Mouse (Mus musculus): ENCODE measurements around the gene Plekhd1.
A peak's percentile ranks its signal among the peaks of the same experiment; 100 is the strongest.

Plekhd1 gene

DNA sequence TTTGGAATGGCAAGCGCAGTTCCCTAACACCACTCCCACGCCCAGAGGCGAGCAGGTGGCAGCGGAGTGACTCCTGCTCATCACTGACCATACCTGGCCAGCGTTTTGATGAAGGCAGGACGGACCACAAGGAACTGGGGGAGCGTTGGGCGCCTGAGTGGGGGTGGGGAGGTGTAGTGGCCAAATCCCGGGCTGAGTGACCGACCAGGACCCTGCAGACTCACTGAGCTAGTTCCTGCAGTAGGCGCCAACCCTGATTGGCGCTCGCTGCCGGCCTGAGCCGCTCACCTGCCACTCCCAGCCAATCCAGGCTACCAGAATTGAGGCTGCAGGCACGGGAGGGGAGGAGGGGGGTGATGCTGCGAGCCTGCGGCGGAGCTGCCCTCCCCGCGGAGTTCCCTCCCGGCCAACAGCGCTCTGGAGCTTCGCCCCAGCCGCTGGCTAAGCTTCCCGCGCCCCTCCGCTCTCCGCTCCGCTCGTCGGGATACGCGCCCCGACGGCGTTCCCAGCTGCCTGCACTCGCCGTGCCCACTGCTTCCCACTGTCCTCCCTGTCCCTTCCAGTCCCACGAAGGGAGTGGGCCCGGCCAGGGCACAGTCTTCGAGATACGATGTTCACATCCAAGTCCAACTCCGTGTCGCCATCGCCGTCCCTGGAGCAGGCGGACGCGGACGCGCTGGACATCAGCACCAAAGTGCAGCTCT lies at the start of gene Plekhd1:
Gene Plekhd1, plus strand, starts transcription at position 323 of the 704 bp plus-strand sequence.
- DNase-seq (ENCODE audit: extremely low read depth, insufficient read length, low spot score) = no peak

DNA sequence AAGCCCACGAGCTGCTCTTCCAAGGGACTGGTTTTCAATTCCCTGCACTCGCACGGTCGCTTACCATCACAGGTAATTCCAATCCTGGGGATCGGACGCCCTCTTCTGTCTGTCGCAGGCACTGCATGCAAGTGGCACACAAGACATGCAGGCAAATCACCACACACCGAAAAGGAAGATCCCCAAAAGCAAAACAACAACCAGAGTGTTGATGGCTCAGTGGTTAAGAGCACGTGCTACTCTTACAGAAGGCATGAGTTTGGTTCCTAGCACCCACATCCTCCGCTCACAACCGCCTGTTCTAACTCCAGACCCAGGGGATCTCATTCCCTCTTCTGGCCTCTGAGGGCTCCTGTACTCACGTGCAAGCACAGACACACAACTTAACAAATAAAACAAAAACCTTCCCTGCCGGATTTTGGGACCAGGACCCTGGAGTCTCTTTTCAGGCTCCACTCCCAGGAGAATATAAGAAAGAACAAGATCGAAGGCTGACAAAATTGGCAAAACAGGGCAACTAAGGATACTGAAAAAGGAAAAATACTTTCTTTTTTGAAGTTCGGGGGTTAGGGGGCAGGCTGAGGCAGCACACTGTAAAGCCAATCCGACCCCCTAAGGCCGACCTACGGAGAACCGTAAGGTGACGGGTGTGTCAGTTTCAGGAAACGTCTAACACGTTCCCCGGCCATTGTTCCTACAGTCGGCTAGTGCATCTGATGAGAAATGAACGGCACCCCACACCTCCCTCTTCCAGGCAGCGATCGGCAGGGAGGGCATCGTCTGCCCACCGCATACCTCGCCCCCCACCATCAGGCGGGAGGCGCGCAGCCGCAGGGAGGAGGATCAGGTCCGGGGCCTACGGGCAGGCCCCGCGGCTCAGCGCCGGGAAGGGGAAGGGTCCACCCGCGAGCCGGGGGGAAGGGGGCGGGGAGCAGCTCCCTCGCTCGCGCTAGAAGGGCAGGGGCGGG lies 49.4 kb upstream of the Plekhd1 start:
- peak; percentile 60 for DNase-seq (ENCODE audit: extremely low read depth, insufficient read length, low spot score)

DNA sequence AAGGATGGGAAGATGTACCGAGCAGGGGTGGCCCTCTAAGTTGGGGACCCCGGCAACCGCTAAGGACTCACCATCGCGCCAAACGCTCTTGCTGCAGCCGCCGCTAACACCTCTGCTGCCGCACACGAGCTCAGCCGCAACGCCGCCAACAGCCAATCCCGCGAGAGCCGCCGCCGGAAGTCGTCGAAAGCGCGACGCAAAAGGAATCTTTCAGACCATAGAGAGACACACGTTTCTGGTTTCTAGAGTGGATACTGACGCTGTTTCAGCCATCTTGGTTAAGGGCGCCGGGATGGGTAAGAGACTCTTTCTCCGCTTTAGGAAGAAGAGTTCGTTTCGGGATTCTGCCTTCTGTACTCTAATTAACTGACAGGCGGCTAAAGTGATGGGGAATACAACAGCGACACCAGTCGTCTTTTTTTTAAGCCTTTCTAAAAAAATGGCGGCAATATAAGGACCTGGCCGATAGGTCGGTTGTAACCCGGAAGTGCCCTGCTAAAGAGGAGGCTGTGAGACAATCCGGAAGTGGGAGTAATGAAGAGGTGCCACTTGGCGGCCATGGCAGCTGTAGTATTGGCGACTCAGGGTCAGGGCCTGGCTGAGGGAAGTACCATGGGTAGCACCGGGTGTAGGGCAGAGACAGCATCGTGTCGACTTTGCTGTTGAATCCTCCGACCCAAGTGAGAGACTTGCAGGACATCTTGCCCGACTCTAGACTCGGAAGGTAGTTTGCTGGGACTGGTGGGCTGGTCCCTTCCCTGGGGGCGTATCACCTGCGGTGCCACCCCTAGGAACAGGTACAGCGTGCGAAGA lies 48.5 kb upstream of the Plekhd1 start, which contains the start of the genes Slc39a9 and Erh:
Gene Slc39a9, plus strand, starts transcription at position 191 of the 813 bp plus-strand sequence.
Gene Erh, minus strand, starts transcription at position 649 of the 813 bp plus-strand sequence.
- peak; percentile 93 for DNase-seq (ENCODE audit: extremely low read depth, insufficient read length, low spot score)

DNA sequence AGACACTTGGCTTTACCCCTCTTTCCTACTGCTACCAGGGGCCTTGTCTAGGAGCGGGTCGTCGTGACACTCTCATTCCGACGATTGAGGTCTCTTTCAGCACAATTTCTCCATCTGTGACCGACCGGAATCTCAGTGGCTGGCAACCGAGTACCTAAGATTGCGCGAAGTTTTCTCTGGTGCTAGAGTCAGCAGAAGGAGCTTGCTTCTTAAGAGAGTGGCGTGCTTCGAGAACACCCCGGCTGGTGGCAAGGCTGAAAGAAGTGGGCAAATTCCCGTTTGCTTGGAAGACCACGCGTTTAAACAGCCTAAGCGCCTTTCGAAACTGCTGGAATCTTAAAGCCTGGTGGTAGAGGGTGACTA lies 47.9 kb upstream of the Plekhd1 start:
- DNase-seq (ENCODE audit: extremely low read depth, insufficient read length, low spot score) = no peak

DNA sequence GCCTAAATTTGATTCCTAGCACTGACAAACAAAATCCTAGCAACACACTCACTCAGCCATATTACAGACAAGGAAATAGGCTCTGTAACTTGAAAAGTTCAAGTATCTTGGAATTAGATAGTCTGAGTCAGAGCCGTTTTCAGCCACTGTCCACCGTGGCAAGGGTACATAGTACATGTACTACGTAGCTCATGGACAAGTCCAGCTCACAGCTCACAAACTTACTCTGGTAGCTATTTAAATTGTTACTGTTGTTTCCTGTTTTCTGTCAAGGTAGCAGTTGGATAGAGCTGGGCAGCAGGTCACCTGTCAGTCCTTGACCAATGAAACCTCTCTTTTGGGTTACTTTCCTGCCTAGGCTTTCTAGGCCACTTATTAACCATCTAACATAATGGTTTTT lies 46.0 kb upstream of the Plekhd1 start:
- no peak for DNase-seq (ENCODE audit: extremely low read depth, insufficient read length, low spot score)

DNA sequence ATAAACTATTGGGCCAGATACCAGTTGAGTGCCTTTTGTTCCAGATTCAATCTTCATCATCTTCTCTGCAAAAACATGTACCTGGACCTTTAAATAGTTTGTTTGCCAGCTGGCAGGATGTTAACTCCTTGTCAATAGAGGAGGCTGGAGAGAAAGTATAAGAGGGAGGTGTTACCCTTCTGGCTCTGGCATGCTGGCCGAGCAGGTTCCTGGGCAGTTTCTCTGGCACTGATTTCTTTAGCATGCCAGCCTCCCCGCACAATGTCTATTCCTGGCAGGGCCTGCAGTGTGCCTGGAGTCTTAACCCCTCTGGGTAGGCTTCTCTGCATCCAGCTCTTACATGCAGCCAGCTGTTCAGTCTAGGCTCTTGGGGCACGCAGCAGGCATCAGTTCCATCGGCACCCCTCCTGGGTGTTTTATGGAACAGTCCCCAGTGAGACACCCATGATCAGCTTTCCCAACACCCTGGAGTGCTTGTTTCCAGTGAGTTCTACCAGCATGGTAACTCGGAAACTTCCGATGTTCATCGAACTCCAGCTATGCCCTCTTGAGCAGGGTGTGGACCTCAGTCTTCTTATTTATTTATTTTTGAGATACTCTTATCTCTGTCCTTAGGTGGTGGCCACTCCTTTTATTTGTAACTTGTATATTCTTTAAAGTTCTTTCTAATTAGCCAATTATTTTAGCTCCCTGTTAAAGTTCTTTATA lies 38.3 kb upstream of the Plekhd1 start:
- DNase-seq (ENCODE audit: extremely low read depth, insufficient read length, low spot score) = no peak

DNA sequence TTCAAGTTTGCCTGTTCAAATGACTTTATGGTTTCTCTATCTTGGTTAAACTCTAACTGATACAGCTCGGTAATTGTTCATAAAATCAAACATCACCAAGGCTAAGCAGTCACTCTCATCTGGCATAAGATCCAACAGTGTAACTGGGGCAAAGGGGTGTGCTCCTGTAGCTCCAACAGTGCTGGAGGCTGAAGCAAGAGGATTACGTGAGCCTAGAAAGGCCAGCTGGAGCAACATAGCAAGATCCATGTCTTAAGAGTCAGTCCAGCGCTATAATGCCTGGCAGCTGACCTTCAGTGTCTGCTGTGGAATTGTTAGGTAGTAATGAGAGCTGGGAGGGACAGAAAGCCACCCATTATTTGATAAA lies 37.7 kb upstream of the Plekhd1 start:
- DNase-seq (ENCODE audit: extremely low read depth, insufficient read length, low spot score) = no peak

DNA sequence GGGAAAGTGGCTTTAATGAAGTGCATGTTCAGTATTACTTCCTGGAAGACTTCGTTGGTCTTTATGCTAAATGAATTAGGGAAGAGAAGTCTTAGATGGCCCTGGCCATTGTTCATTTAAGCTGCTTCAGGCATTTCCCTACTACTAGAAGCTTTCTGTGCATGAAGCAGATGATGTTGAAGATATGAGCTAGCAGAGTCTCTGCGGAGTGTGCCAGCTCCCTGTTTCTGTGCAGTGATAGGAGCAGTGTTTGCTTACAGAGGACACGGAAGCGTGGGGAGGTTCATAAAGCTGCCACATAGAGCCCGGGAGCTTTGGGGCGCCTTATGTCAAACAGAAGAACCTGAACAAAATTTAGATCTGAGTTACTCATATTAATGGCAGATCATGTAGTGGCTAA lies 33.7 kb upstream of the Plekhd1 start:
- no peak for DNase-seq (ENCODE audit: extremely low read depth, insufficient read length, low spot score)

DNA sequence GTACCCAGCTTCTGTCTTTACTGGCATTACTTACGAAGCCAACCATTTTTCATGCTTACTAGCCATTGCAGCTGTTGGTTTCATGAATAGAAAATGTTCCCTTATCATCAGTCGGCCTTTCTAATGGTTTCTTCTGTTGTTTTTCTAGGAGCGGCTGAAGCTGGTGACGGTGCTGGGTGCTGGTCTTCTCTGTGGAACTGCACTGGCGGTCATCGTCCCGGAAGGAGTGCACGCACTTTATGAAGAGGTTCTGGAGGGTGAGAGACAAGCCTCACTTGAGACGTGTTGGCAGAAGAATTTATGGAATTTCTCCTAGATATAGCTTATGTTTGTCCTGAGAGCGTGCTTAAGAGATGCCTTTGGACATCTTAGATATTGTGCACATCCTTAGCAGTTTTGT lies 30.1 kb upstream of the Plekhd1 start:
- DNase-seq (ENCODE audit: extremely low read depth, insufficient read length, low spot score) = no peak

DNA sequence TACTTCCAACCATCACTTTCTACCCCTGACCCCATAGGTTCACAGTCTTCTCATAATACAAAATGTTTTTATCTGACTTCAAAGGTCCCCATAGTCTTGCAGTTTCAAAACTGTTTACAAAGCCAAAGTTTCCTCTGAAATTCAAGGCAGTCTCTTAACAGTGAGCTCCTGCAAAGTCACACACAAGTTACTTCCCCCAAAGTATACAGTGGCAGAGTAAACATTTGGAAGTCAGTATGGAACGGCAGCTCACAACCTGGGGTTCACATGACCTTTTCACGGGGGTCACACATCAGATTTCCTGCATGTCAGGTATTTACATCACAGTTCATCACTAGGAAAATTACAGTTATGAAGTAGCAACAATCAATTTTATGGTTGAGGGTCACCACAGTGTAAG lies 28.5 kb upstream of the Plekhd1 start:
- no peak for DNase-seq (ENCODE audit: extremely low read depth, insufficient read length, low spot score)

DNA sequence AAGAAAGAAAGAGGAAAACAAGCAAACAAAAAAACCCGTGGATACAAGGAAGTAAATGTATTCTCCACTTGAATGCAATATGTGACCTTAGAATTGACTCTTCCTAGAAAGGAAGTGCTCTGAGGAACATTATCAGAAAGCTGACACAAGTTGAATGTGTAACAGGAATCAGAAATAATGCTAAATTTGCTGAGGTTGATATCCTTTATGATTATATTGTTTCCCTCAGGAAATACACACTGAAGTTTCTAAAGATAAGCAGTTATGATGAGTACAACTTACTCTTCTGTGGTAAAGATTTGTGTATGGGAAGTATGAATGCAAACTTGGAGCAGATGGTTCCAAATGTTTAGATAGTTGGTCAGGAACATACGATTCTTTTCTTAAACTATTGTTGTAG lies 24.0 kb upstream of the Plekhd1 start:
- no peak for DNase-seq (ENCODE audit: extremely low read depth, insufficient read length, low spot score)

DNA sequence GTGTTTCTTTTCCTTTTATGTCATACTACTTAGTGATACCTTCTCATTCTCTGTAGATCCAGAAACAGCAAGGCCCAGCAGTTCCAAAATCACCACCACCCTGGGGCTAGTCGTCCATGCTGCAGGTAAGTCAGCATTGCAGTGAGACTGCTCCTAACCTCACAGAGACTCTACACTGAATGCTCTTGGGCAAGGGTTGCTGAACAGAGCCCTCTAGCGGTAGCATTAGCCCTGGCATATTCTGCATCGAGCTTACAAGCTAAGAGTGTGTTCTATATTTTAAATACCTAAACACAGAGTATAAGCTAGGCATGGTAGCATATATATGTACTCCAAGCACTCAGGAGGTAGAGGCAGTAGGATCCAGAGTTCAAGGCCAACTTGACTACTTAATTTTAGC lies 19.2 kb upstream of the Plekhd1 start:
- DNase-seq (ENCODE audit: extremely low read depth, insufficient read length, low spot score) = no peak

DNA sequence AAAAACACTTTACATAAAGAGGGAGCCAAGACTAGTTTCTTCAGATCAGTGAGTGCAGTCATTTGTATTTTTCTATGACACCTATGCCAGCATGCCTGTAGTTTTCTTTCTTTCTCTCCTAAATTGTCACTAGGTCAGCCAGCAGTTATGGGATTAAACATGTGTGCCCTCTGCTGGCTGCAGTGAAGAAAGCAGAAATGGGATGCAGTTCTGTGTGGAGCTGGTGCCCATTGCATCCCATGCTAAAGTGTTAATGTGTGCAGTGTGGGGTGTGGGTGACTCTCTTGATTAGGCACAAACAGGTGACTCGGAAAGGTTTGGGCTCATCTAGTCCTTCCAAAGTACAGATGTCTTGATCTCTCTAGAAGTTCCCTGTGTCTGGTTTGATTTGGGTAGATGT lies 11.1 kb upstream of the Plekhd1 start:
- DNase-seq (ENCODE audit: extremely low read depth, insufficient read length, low spot score) = no peak

DNA sequence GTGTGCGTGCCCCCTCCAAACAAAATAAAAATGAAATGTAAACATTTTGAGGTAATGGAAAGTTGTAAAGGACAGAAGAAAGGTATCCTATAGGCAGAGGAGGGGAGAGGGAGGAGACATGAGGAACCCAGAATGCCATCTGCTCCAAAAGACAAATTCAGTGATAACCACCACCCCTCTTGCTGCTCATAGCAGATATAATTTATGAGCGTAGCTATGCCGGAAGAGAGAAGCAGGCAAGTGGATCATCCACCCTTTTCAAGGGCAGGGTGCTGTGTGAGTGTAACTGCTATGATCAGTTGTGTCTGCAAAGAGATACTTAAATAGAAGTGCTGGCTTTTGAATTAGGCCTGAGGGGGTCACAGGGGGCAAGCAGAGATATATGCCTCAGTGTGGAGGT lies 8.8 kb upstream of the Plekhd1 start:
- no peak for DNase-seq (ENCODE audit: extremely low read depth, insufficient read length, low spot score)

DNA sequence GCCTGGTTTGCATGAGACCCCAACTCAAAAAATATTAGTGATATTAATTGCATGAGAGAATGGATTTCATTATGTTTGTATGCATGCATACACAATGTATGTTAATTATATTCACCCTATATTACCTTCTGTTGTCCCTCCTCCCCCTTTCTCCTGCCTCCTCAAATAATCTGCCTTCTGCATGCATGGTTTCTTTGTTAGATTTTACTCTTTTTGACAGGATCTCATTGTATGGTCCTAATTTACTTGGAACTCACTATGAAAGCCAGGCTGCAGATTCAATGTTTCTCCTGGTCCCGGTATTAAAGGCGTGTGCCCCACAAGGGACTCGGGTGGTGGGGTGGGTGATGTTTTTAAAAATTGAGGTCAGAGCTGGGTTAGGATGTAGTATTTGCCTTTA lies 8.1 kb upstream of the Plekhd1 start:
- DNase-seq (ENCODE audit: extremely low read depth, insufficient read length, low spot score) = no peak

DNA sequence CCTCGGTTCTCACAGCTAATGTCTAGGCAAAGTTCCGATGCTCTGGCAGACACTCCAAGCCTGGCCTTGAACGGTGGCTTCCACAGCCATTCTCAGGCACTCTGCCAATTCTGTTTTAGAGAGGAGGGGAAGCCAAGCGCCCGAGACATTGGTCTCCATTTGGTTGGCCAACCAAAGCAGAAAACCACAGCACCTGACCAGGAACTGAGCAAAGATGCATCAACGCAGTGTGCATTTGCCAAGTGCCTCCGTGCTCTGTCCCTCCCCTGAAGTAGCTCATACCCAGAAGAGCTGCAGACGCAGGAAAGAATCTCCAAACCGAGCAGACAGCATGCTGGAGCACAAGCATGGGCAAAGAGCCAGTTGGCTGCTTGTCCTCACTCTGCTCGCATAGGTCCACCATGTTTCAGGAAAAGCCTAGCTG lies 4.6 kb upstream of the Plekhd1 start:
- DNase-seq (ENCODE audit: extremely low read depth, insufficient read length, low spot score) = no peak

DNA sequence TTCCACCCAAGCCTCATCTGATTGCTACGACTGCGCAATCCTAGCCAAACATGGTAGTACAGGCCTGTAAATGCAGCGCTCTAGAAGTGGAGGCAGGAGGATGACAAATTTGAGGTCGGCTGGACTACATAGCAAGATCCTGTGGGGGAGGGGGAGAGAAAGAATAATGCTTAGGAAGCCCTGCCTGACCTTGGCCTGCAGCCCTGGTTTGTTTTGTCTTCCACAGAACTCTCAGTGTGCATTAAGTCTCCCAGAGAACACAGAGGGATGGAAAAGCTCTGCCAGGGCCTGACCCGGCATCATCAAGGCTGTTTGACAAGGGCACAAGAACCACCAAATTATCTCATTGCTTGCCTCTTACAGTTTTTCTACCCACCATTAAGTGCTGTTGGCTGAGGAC lies 2.7 kb upstream of the Plekhd1 start:
- no peak for DNase-seq (ENCODE audit: extremely low read depth, insufficient read length, low spot score)

DNA sequence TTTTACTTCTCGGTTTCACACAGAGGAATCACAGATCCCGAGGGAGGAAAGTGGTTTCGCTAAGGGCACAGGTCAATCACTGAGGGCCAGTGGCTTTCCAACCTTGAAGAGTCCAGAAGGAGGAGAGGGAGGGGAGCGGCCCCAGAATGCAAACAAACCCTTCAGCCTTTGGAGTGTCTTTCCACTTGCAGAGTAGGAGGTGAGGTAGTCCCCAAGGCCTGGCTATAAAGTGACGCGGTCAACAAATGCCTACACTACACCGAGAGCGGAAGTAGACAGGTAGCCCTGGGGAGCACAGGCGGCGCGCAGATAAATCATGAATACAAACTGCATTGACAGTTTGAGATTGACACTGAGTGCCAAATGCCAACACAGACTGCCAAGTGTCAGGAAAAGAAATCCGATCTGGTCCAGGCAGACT lies 710 bp upstream of the Plekhd1 start:
- no peak for DNase-seq (ENCODE audit: extremely low read depth, insufficient read length, low spot score)

DNA sequence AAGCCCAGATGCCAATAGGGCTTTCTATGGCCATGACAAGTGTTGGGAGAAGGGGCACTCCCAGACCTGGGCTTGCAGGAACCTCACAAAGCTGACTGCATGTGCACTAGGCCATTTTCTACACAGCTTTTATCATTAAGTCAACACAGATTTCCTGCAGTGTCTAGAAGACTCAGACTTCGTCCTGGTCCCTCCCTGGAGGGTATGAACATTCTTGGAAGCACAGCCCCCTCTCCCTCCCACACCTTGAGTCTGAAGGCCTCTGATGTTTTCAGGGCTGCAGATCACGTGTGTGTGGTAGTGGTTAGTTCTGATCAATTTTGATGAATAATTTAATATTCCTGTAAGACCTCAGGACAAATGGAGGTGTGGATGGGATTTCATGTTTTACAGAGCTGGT lies 1.3 kb downstream of the Plekhd1 start:
- DNase-seq (ENCODE audit: extremely low read depth, insufficient read length, low spot score) = no peak

DNA sequence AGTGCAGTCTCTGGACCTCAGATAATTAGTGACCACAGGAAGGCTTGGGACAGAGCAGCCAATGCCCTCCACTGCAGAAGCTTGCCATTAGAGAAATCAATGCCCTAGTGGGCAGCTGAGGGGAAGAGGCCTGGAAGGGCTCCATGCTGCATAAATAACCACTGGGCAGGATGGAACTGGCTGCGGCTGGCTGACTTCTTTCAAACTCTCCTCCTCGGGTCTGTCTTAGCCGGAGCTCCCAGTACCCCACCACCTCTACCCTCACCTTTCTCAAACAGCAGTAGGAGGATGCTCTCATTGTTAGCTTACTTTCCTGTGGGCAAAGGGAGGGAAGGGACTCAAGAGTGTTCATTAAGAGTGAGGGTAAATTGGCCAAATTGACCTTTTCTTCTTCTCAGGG lies 2.6 kb downstream of the Plekhd1 start:
- DNase-seq (ENCODE audit: extremely low read depth, insufficient read length, low spot score) = no peak

All from 3134 (cell line).